10 mouse cellular contexts compared by ENCODE assay signal in genomic region chr1:80213146-80213545, GRCm38 (mm10). TPM values are rescaled to one million over a fixed set of nuclear protein-coding genes. Genes with fewer than 3 reads are reported as not detected.
DNase-seq lines count a peak whose midpoint lies in the region; ATAC-seq lines count a peak whose summit lies in the region.
"Had no signal": no experiment of that assay in that cellular context is flagged by ENCODE, and none has a peak within 500 bp of the region (broad histone marks: within the 10 kb centered on the region; RNA-seq: fewer than 3 reads in every experiment).

No protein-coding gene starts in this region.

- ATAC-seq in kidney, embryonic 15.5 days (replicated peaks; ENCODE audit: low FRiP score), result no peak
- ATAC-seq in intestine, embryonic 14.5 days (replicated peaks; ENCODE audit: low FRiP score, low TSS enrichment, low read depth), result no peak
- ATAC-seq: midbrain, embryonic 16.5 days had no signal

- no peaks in the 10 kb centered on the region for H3K4me1 ChIP-seq in kidney, embryonic 15.5 days
- H3K4me1 ChIP-seq in intestine, embryonic 14.5 days (replicated peaks; ENCODE audit: control insufficient read depth, insufficient read depth, low read length), result no peaks in the 10 kb centered on the region

- 87% methylated on average over 10 of the region's 10 CpGs for WGBS in kidney, embryonic 15.5 days
- 91% methylated on average over 10 of the region's 10 CpGs for WGBS in intestine, embryonic 14.5 days

- H3K9me3 ChIP-seq in kidney, embryonic 15.5 days (replicated peaks), result no peaks in the 10 kb centered on the region
- H3K9me3 ChIP-seq in intestine, embryonic 14.5 days (ENCODE audit: control insufficient read depth, low read length), result no peaks in the 10 kb centered on the region
- H3K9me3 ChIP-seq: liver, embryonic 13.5 days had no signal

- peak overlapping the region; percentile 28; the same call in 1 of the 2 replicates for H3K4me2 ChIP-seq in kidney, embryonic 15.5 days
- H3K4me2 ChIP-seq in intestine, embryonic 14.5 days (ENCODE audit: low read length), result no peak overlapping the region
- H3K4me2 ChIP-seq: liver, embryonic 13.5 days had no signal

- no peak overlapping the region for H3K9ac ChIP-seq in kidney, embryonic 15.5 days
- no peak overlapping the region for H3K9ac ChIP-seq in intestine, embryonic 14.5 days (ENCODE audit: low read length)
- H3K9ac ChIP-seq: liver, embryonic 13.5 days had no signal

- no peaks in the 10 kb centered on the region for H3K36me3 ChIP-seq in kidney, embryonic 15.5 days
- no peaks in the 10 kb centered on the region for H3K36me3 ChIP-seq in intestine, embryonic 14.5 days (ENCODE audit: control insufficient read depth, insufficient read depth, low read length)
- H3K36me3 ChIP-seq: liver, embryonic 13.5 days had no signal

- peak overlapping the region; percentile 62 for H3K27ac ChIP-seq in kidney, embryonic 15.5 days
- H3K27ac ChIP-seq in intestine, embryonic 14.5 days (ENCODE audit: low read depth), result peak overlapping the region; percentile 25; the same call in 1 of the 2 replicates
- H3K27ac ChIP-seq: liver, embryonic 13.5 days had no signal

- H3K4me3 ChIP-seq in kidney, embryonic 15.5 days (replicated peaks), result peak overlapping the region; percentile 2
- no peak overlapping the region for H3K4me3 ChIP-seq in intestine, embryonic 14.5 days (ENCODE audit: low read depth, low read length)
- H3K4me3 ChIP-seq: liver, embryonic 13.5 days had no signal

- H3K27me3 ChIP-seq in kidney, embryonic 15.5 days, result no peaks in the 10 kb centered on the region
- H3K27me3 ChIP-seq in intestine, embryonic 14.5 days (replicated peaks; ENCODE audit: control insufficient read depth, insufficient read depth, low read length), result no peaks in the 10 kb centered on the region
- H3K27me3 ChIP-seq: liver, embryonic 13.5 days had no signal

- peak; percentile 2 for DNase-seq in cerebellum, adult 9-11 months
- no peak for DNase-seq in cerebellum, adult 11 months
- no peak for DNase-seq in kidney, postnatal 25 days
- DNase-seq in intestine, embryonic 14.5 days (ENCODE audit: low spot score), result no peak
- peak; percentile 27 for DNase-seq in lung, postnatal 14 days
- DNase-seq in spleen, adult 18-20 months, result no peak
- no peak for DNase-seq in adrenal gland, postnatal 36 days
- DNase-seq: liver, embryonic 13.5 days had no signal

RNA-seq across cellular contexts. Expression of gene Fam124b, which starts 5.1 kb away (rescaled TPM):
- 0.66 and 1.1 TPM in 2 replicates for polyA plus RNA-seq in kidney, embryonic 15.5 days (2015; fragmentation: Nextera tagmentation; extraction: Ambion mirVana)
- polyA plus RNA-seq in intestine, embryonic 14.5 days (2014; fragmentation: Nextera tagmentation; extraction: Ambion mirVana), result 0.85 and 1.2 TPM in 2 replicates
- under 1 TPM in 1 of 2 experiments, not detected in 1; 0.50 TPM for total RNA-seq in adrenal gland, postnatal 36 days (2021)
- polyA plus RNA-seq: liver, embryonic 13.5 days had no signal

Comparison
In these comparisons a context has a peak if more than half of its experiments do, and no peak if none do; other contexts are left out.
1. DNase-seq: peak in cerebellum, adult 9-11 months (single experiment) and lung, postnatal 14 days (single experiment); none in cerebellum, adult 11 months (single experiment), kidney, postnatal 25 days (0 of 2), intestine, embryonic 14.5 days (single experiment), spleen, adult 18-20 months (0 of 2) and adrenal gland, postnatal 36 days (0 of 2).